Mouse (Mus musculus) common myeloid progenitor, adult 5-6 weeks (primary cell): ENCODE results near the gene Ncam1. TPM values are rescaled to one million over a fixed set of nuclear protein-coding genes. Genes with fewer than 3 reads are reported as not detected.

ENCODE experiments used
- ATAC-seq: replicated peaks from 2 replicates; pipeline ENCODE4 v1.8.0; 2016; ENCODE audit warnings: low read depth, mild to moderate bottlenecking, moderate TSS enrichment, inconsistent platforms; ENCODE audit not compliant: poor library complexity, severe bottlenecking
- total RNA-seq: library from RNA; stranded (forward); fragments of 200-1000, 187-1606 nt; gene quantifications from 2 replicates; pipeline ENCODE4 v1.2.3, GENCODE M21; 2017

Gene Ncam1
- total RNA-seq, result 0.46 and 0.68 TPM in 2 replicates

GRCm38 (mm10) chr9:49798806-49799205, at the start of gene Ncam1:
Gene Ncam1, minus strand, starts transcription at chr9:49798925.
- ATAC-seq, result peak; percentile 62

GRCm38 (mm10) chr9:49834013-49834412, 35.3 kb upstream of the Ncam1 start:
- no peak for ATAC-seq

- no peak for ATAC-seq
Measured at GRCm38 (mm10) chr9:49827671-49828070, 28.9 kb upstream of the Ncam1 start.

- no peak for ATAC-seq
Measured at GRCm38 (mm10) chr9:49816115-49816650, 17.5 kb upstream of the Ncam1 start.

- ATAC-seq, result no peak
Measured at GRCm38 (mm10) chr9:49814442-49814841, 15.7 kb upstream of the Ncam1 start.

GRCm38 (mm10) chr9:49803222-49803621, 4.5 kb upstream of the Ncam1 start:
- ATAC-seq, result no peak

- peak; percentile 71 for ATAC-seq
Measured at GRCm38 (mm10) chr9:49797821-49798571, 729 bp downstream of the Ncam1 start.

GRCm38 (mm10) chr9:49797508-49797820, 1.3 kb downstream of the Ncam1 start:
- no peak for ATAC-seq

GRCm38 (mm10) chr9:49796618-49797507, 1.9 kb downstream of the Ncam1 start:
- ATAC-seq, result peak; percentile 55

GRCm38 (mm10) chr9:49795881-49796280, 2.8 kb downstream of the Ncam1 start:
- ATAC-seq, result no peak

GRCm38 (mm10) chr9:49793987-49794550, 4.7 kb downstream of the Ncam1 start:
- no peak for ATAC-seq

GRCm38 (mm10) chr9:49793241-49793640, 5.5 kb downstream of the Ncam1 start:
- no peak for ATAC-seq

GRCm38 (mm10) chr9:49792646-49793045, 6.1 kb downstream of the Ncam1 start:
- ATAC-seq, result no peak

GRCm38 (mm10) chr9:49781016-49781772, 17.5 kb downstream of the Ncam1 start:
- no peak for ATAC-seq

GRCm38 (mm10) chr9:49777015-49777637, 21.6 kb downstream of the Ncam1 start:
- no peak for ATAC-seq

GRCm38 (mm10) chr9:49766634-49767033, 32.1 kb downstream of the Ncam1 start:
- no peak for ATAC-seq

- ATAC-seq, result no peak
Measured at GRCm38 (mm10) chr9:49760571-49760970, 38.2 kb downstream of the Ncam1 start.

- ATAC-seq, result no peak
Measured at GRCm38 (mm10) chr9:49758436-49758835, 40.3 kb downstream of the Ncam1 start.

- no peak for ATAC-seq
Measured at GRCm38 (mm10) chr9:49757986-49758385, 40.7 kb downstream of the Ncam1 start.

GRCm38 (mm10) chr9:49757582-49757981, 41.1 kb downstream of the Ncam1 start:
- ATAC-seq, result no peak
